Mouse (Mus musculus) left cerebral cortex, postnatal 36 days (tissue): Measurements from ENCODE around the gene Olfr1224-ps1. TPM values are rescaled to one million over a fixed set of nuclear protein-coding genes. Genes with fewer than 3 reads are reported as not detected.
"Not testable (repeated sequence)": the region's sequence is repeated elsewhere in the genome, so short reads cannot be mapped to it uniquely, and the experiment has no call there.

Experiments used
- DNase-seq, 2 experiments: peaks; one replicate each; pipeline ENCODE4 v3.0.0; 2021 to 2022; ENCODE audit warnings: low spot score in 2 of 2, mixed read lengths in 1 of 2
- intact Hi-C: fragments of 180-260 bp; cut with DNase I; formaldehyde crosslinking; loops from one replicate; pipeline ENCODE4 v1.15.1; 2025
- total RNA-seq, 2 experiments: library from RNA; stranded (reverse); gene quantifications; 2 replicates each; pipeline ENCODE4 v1.2.3; 2021

The Olfr1224-ps1 gene
- total RNA-seq, result not detected

DNA sequence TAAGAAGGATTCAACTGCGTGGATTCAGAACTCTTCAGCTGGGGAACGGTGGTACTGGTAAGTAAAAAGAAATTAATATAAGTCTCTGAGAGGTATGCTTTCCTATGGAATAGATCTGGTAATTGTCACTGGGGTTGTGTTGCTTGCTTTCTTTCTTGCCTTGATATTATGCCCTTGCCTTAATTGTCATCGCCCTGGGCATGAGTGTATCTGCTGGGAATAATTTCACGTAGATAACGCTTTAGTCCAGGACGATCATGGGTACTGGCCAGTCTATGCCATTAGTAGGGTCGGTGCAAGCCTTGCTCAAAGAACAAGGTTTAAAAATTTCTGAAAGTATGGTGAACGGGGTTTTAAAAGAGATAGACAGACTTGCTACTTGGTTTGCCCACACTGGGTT is at the start of gene Olfr1224-ps1:
Olfr1224-ps1 (minus strand) TSS at position 101 of the 400 bp plus-strand sequence.
- intact Hi-C loops, DNase-seq: not testable (repeated sequence)

- intact Hi-C loops, result no loop called here
- no peak for DNase-seq
Measured at GRCm38 (mm10) chr2:89199948-89200347, 36.1 kb upstream of the Olfr1224-ps1 start, which contains the start of gene Olfr1226. Gene Olfr1226, minus strand, starts transcription at chr2:89200048.

- no peak for DNase-seq
- intact Hi-C loops, result no loop called here
Measured at GRCm38 (mm10) chr2:89196325-89196982, 32.6 kb upstream of the Olfr1224-ps1 start.

- DNase-seq, result no peak
- intact Hi-C loops, result no loop called here
Measured at GRCm38 (mm10) chr2:89174569-89174968, 10.7 kb upstream of the Olfr1224-ps1 start, which contains the start of gene Olfr1225. Gene Olfr1225, minus strand, starts transcription at chr2:89174669.

GRCm38 (mm10) chr2:89164711-89165110 is 820 bp upstream of the Olfr1224-ps1 start:
- intact Hi-C loops, DNase-seq: not testable (repeated sequence)

GRCm38 (mm10) chr2:89151460-89151859 is 12.4 kb downstream of the Olfr1224-ps1 start, which contains the start of gene Olfr1223:
Gene Olfr1223, minus strand, starts transcription at chr2:89151560.
- DNase-seq, result no peak
- intact Hi-C loops, result no loop called here

DNA sequence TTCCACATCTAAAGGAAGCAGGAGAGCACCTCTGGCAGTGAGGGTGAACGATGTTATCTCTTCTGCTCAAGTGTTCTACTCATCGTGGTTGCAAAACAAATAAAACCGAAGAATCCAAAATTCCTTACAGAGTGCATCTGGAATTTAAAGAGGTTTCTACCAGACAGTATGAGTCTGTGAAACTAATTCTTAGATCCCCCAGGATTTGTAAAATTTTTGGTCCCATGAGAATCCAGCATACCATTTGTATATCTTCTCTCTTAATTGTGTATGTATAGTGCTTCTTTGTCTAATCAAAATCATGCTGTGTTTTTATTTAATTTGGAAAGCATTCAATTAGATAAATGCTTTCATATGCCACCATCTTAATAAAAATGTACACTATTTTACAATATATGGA is 30.9 kb downstream of the Olfr1224-ps1 start, which contains the start of gene Olfr1222:
Olfr1222 (minus strand) TSS at position 101 of the 400 bp plus-strand sequence.
- DNase-seq, result no peak
- intact Hi-C loops, result no loop called here

DNA sequence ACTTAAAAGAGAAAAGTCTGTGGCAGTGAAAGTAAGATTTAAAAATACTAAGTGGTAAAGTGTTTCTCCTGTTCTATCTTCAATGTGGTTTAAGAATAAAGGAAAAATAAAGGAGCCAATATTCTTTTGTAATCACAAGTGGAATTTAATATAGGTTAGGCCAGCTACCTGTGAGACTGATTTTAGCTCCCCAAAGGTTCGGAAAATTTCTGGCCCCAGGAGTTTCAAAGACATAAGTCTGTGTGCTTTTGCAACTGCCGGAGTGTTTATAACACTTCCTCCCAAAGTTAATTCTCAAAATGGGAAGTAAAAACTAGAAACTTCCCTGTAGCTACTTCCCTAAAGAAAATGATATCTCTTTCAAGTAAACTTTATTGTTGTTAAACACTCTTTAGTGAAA is 46.7 kb downstream of the Olfr1224-ps1 start, which contains the start of gene Olfr1221:
Olfr1221 (minus strand) TSS at position 101 of the 400 bp plus-strand sequence.
- intact Hi-C loops, result no loop called here

GRCm38 (mm10) chr2:89106735-89107134 is 57.2 kb downstream of the Olfr1224-ps1 start, which contains the start of gene Olfr1220:
Gene Olfr1220, minus strand, starts transcription at chr2:89106835.
- intact Hi-C loops, result no loop called here
- DNase-seq, result no peak

More for the DNA sequence above, 46.7 kb downstream of the Olfr1224-ps1 start, which contains the start of gene Olfr1221:
- no peak for DNase-seq

GRCm38 (mm10) chr2:89105651-89106050 is 58.2 kb downstream of the Olfr1224-ps1 start:
- no peak for DNase-seq
- intact Hi-C loops, result no loop called here

Other genes with a start within 250 kb of the Olfr1224-ps1 start
- not detected for gene Olfr1209, start 248.9 kb downstream of the Olfr1224-ps1 start, total RNA-seq
- not detected for gene Olfr1211, start 226.0 kb downstream of the Olfr1224-ps1 start, total RNA-seq
- gene Olfr1212, start 210.1 kb downstream of the Olfr1224-ps1 start, total RNA-seq, result not detected
- gene Gm13762, start 183.8 kb downstream of the Olfr1224-ps1 start, total RNA-seq, result not detected
- not detected for gene Olfr1214, start 171.4 kb downstream of the Olfr1224-ps1 start, total RNA-seq
- not detected for gene Olfr1215, start 157.1 kb downstream of the Olfr1224-ps1 start, total RNA-seq
- gene Olfr1216, start 145.8 kb downstream of the Olfr1224-ps1 start, total RNA-seq, result not detected
- gene Olfr1217, start 132.0 kb downstream of the Olfr1224-ps1 start, total RNA-seq, result not detected
- not detected for gene Olfr1218, start 102.9 kb downstream of the Olfr1224-ps1 start, total RNA-seq
- gene Olfr1219, start 80.6 kb downstream of the Olfr1224-ps1 start, total RNA-seq, result not detected
- not detected for gene Olfr1220, start 57.3 kb downstream of the Olfr1224-ps1 start, total RNA-seq
- gene Olfr1221, start 46.8 kb downstream of the Olfr1224-ps1 start, total RNA-seq, result not detected
- gene Olfr1222, start 31.0 kb downstream of the Olfr1224-ps1 start, total RNA-seq, result not detected
- not detected for gene Olfr1223, start 12.5 kb downstream of the Olfr1224-ps1 start, total RNA-seq
- gene Olfr1225, start 10.6 kb upstream of the Olfr1224-ps1 start, total RNA-seq, result not detected
- gene Olfr1226, start 36.0 kb upstream of the Olfr1224-ps1 start, total RNA-seq, result not detected
- gene Olfr1228, start 90.0 kb upstream of the Olfr1224-ps1 start, total RNA-seq, result not detected
- gene Olfr1229, start 123.9 kb upstream of the Olfr1224-ps1 start, total RNA-seq, result not detected
- gene Olfr1230, start 133.2 kb upstream of the Olfr1224-ps1 start, total RNA-seq, result not detected
- gene Olfr1231, start 143.0 kb upstream of the Olfr1224-ps1 start, total RNA-seq, result not detected
- gene Olfr1232, start 165.6 kb upstream of the Olfr1224-ps1 start, total RNA-seq, result not detected
- gene Olfr1233, start 178.3 kb upstream of the Olfr1224-ps1 start, total RNA-seq, result not detected
- gene Olfr1234, start 200.8 kb upstream of the Olfr1224-ps1 start, total RNA-seq, result not detected
- not detected for gene Olfr1238, start 245.6 kb upstream of the Olfr1224-ps1 start, total RNA-seq